Mouse (Mus musculus) c-Kit-positive CD71-positive TER-119-negative erythroid progenitor cells, embryonic 14.5 days (primary cell): Measurements from ENCODE around the gene Rmnd5b.

Source experiments
- DNase-seq: peaks from one replicate; pipeline ENCODE4 v3.0.0-alpha.2; 2013; ENCODE audit warnings: low read depth

Gene Rmnd5b

GRCm38 (mm10) chr11:51591168-51591567 is 44.5 kb downstream of the Rmnd5b start:
- no peak for DNase-seq

- DNase-seq, result no peak
Measured at GRCm38 (mm10) chr11:51590002-51590401, 45.7 kb downstream of the Rmnd5b start.

GRCm38 (mm10) chr11:51588833-51589232 is 46.9 kb downstream of the Rmnd5b start:
- no peak for DNase-seq

- DNase-seq, result no peak
Measured at GRCm38 (mm10) chr11:51587059-51587458, 48.6 kb downstream of the Rmnd5b start.

GRCm38 (mm10) chr11:51586411-51586810 is 49.3 kb downstream of the Rmnd5b start:
- no peak for DNase-seq

GRCm38 (mm10) chr11:51585608-51586252 is 50.0 kb downstream of the Rmnd5b start:
- no peak for DNase-seq

- peak; percentile 92 for DNase-seq
Measured at GRCm38 (mm10) chr11:51584431-51585248, 51.1 kb downstream of the Rmnd5b start, which contains the start of gene Phykpl. Phykpl (plus strand) TSS chr11:51584757.

GRCm38 (mm10) chr11:51584057-51584430 is 51.7 kb downstream of the Rmnd5b start:
- DNase-seq, result no peak

GRCm38 (mm10) chr11:51582713-51583112 is 53.0 kb downstream of the Rmnd5b start:
- DNase-seq, result peak; percentile 67

GRCm38 (mm10) chr11:51579024-51579423 is 56.7 kb downstream of the Rmnd5b start:
- no peak for DNase-seq

GRCm38 (mm10) chr11:51577587-51577986 is 58.1 kb downstream of the Rmnd5b start:
- no peak for DNase-seq

- no peak for DNase-seq
Measured at GRCm38 (mm10) chr11:51576454-51576853, 59.2 kb downstream of the Rmnd5b start.
